Mouse (Mus musculus): ENCODE measurements at regions not wholly inside any gene's neighbourhood (a gene's known extent, or its start where the extent isn't known, plus 50 kb on each side); places are given as distances from the start of the nearest gene placed in this dataset.
"Not testable (repeated sequence)": the region's sequence is repeated elsewhere in the genome, so short reads cannot be mapped to it uniquely, and the experiment has no call there.

- no peak overlapping the region for H3K27ac ChIP-seq
Observed at GRCm38 (mm10) chr4:110094541-110094940, 116.7 kb downstream of the Dmrta2 start.

GRCm38 (mm10) chr4:110095760-110096593 lies 118.1 kb downstream of the Dmrta2 start:
- no peak for TF ChIP-seq CTCF (IDR thresholded peaks at IDR 0.05)
- no peak overlapping the region for H3K27ac ChIP-seq
- H3K4me3 ChIP-seq = no peak overlapping the region
- DNase-seq = no peak
- intact Hi-C loops (cut with DNase I) = no loop called here

More at GRCm38 (mm10) chr4:110094541-110094940, 116.7 kb downstream of the Dmrta2 start:
- intact Hi-C loops (cut with DNase I) = no loop called here
- H3K4me3 ChIP-seq = no peak overlapping the region
- DNase-seq = no peak
- TF ChIP-seq CTCF (IDR thresholded peaks at IDR 0.05) = no peak

- intact Hi-C loops (cut with DNase I); DNase-seq; H3K27ac ChIP-seq; H3K4me3 ChIP-seq: not testable (repeated sequence)
Observed at GRCm38 (mm10) chr4:110104119-110104518, 126.3 kb downstream of the Dmrta2 start.

GRCm38 (mm10) chr4:110106620-110107243 lies 128.9 kb downstream of the Dmrta2 start:
- Histone ChIP-seq H3K27ac (no peak overlapping the region), H3K4me3 (no peak overlapping the region)
- no peak for DNase-seq
- TF ChIP-seq CTCF (IDR thresholded peaks at IDR 0.05) = no peak
- intact Hi-C loops (cut with DNase I) = no loop called here

GRCm38 (mm10) chr4:110119438-110119837 lies 141.6 kb downstream of the Dmrta2 start:
- Histone ChIP-seq H3K4me3 (no peak overlapping the region), H3K27ac (no peak overlapping the region)
- no peak for DNase-seq
- intact Hi-C loops (cut with DNase I) = no loop called here
- TF ChIP-seq CTCF (IDR thresholded peaks at IDR 0.05) = no peak

GRCm38 (mm10) chr4:110119874-110120273 lies 142.0 kb downstream of the Dmrta2 start:
- no peak for TF ChIP-seq CTCF (IDR thresholded peaks at IDR 0.05)
- Histone ChIP-seq H3K27ac (no peak overlapping the region), H3K4me3 (no peak overlapping the region)
- no peak for DNase-seq
- intact Hi-C loops (cut with DNase I) = no loop called here

- intact Hi-C loops (cut with DNase I) = no loop called here
- no peak for TF ChIP-seq CTCF (IDR thresholded peaks at IDR 0.05)
- H3K4me3 ChIP-seq = no peak overlapping the region
- no peak for DNase-seq
- no peak overlapping the region for H3K27ac ChIP-seq
Observed at GRCm38 (mm10) chr4:110120761-110121160, 142.9 kb downstream of the Dmrta2 start.

GRCm38 (mm10) chr4:110121447-110121846 lies 143.6 kb downstream of the Dmrta2 start:
- Histone ChIP-seq H3K27ac (no peak overlapping the region), H3K4me3 (no peak overlapping the region)
- intact Hi-C loops (cut with DNase I) = no loop called here
- DNase-seq = no peak
- TF ChIP-seq CTCF (IDR thresholded peaks at IDR 0.05) = no peak

- no peak for TF ChIP-seq CTCF (IDR thresholded peaks at IDR 0.05)
- Histone ChIP-seq H3K4me3 (no peak overlapping the region), H3K27ac (no peak overlapping the region)
- intact Hi-C loops (cut with DNase I) = no loop called here
- DNase-seq = no peak
Observed at GRCm38 (mm10) chr4:110125067-110125784, 147.4 kb downstream of the Dmrta2 start.

- no peak overlapping the region for H3K4me3 ChIP-seq
- intact Hi-C loops (cut with DNase I) = no loop called here
- H3K27ac ChIP-seq = no peak overlapping the region
- TF ChIP-seq CTCF (IDR thresholded peaks at IDR 0.05) = no peak
- DNase-seq = no peak
Observed at GRCm38 (mm10) chr4:110127941-110128520, 150.2 kb downstream of the Dmrta2 start.

GRCm38 (mm10) chr4:110128918-110129317 lies 151.1 kb downstream of the Dmrta2 start:
- peak; percentile 59 for TF ChIP-seq CTCF (IDR thresholded peaks at IDR 0.05)
- intact Hi-C loops (cut with DNase I) = no loop called here
- DNase-seq = peak; percentile 24
- Histone ChIP-seq H3K4me3 (no peak overlapping the region), H3K27ac (no peak overlapping the region)

- intact Hi-C loops (cut with DNase I) = no loop called here
- H3K4me3 ChIP-seq = no peak overlapping the region
- DNase-seq = peak; percentile 20
- no peak overlapping the region for H3K27ac ChIP-seq
- no peak for TF ChIP-seq CTCF (IDR thresholded peaks at IDR 0.05)
Observed at GRCm38 (mm10) chr4:110129518-110129917, 151.7 kb downstream of the Dmrta2 start.

- intact Hi-C loops (cut with DNase I) = no loop called here
- Histone ChIP-seq H3K27ac (no peak overlapping the region), H3K4me3 (no peak overlapping the region)
- no peak for DNase-seq
- TF ChIP-seq CTCF (IDR thresholded peaks at IDR 0.05) = no peak
Observed at GRCm38 (mm10) chr4:110132061-110132460, 154.2 kb downstream of the Dmrta2 start.
